Mouse (Mus musculus): ENCODE measurements around the gene Cldn9.

Gene Cldn9

GRCm38 (mm10) chr17:23680336-23680735 lies 3.5 kb downstream of the Cldn9 start:
- DNase-seq (ENCODE audit: low read depth, low spot score), result no peak

- DNase-seq (ENCODE audit: low read depth, low spot score), result no peak
Measured at GRCm38 (mm10) chr17:23679127-23679835, 4.5 kb downstream of the Cldn9 start, which contains the start of gene Cldn6. TSS of gene Cldn6 (plus strand) at chr17:23679249.

- no peak for DNase-seq (ENCODE audit: low read depth, low spot score)
Measured at GRCm38 (mm10) chr17:23677236-23677679, 6.6 kb downstream of the Cldn9 start, which contains the start of gene Tnfrsf12a. TSS of gene Tnfrsf12a (minus strand) at chr17:23677468.

GRCm38 (mm10) chr17:23676473-23677031 lies 7.3 kb downstream of the Cldn9 start:
- DNase-seq (ENCODE audit: low read depth, low spot score), result no peak

GRCm38 (mm10) chr17:23675564-23676281 lies 8.1 kb downstream of the Cldn9 start:
- DNase-seq (ENCODE audit: low read depth, low spot score), result no peak

DNA sequence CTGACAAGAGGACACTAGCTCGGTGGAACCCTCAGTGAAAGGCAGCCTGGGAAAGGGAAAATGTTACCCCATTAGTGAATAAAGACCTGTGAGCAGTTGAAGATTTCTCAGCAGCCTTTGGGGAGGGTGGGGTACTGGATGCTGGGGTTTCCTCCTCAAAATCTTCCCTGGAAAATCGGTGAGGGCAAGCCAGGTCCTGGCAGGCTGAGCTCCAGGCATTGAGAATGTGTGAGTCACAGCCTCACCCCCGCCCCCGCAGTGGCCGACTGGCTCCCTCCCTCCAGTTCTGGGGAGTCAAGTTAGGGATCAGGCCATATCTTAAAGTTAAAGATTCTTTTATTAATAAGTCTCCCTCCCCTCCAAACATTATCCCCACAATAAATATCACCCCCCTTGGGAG lies 8.7 kb downstream of the Cldn9 start:
- DNase-seq (ENCODE audit: low read depth, low spot score), result no peak

- no peak for DNase-seq (ENCODE audit: low read depth, low spot score)
Measured at GRCm38 (mm10) chr17:23674271-23674952, 9.4 kb downstream of the Cldn9 start.

GRCm38 (mm10) chr17:23673424-23674073 lies 10.3 kb downstream of the Cldn9 start, which contains the start of the genes Hcfc1r1 and Thoc6:
TSS of gene Hcfc1r1 (plus strand) at chr17:23673596.
TSS of gene Thoc6 (minus strand) at chr17:23673882.
- peak; percentile 99 for DNase-seq (ENCODE audit: low read depth, low spot score)

DNA sequence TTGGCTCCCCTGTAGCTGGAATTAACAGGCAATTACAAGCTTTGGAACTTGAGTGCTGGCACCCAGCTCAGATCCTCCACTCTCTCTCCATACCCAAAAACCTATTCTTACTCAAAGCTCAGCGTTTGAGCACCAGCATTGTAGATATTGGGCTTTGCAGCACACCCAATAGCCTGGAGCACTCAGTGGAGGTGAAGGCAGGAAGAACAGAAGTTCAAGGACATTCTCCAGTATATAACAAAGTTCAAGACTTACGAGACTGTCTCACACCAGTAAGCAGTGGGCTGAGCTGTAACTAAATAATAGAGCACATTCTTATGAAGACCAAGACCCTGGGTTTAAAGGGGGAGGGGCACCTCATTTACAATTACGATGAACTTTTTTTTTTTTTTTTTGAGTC lies 11.1 kb downstream of the Cldn9 start:
- DNase-seq (ENCODE audit: low read depth, low spot score), result no peak

DNA sequence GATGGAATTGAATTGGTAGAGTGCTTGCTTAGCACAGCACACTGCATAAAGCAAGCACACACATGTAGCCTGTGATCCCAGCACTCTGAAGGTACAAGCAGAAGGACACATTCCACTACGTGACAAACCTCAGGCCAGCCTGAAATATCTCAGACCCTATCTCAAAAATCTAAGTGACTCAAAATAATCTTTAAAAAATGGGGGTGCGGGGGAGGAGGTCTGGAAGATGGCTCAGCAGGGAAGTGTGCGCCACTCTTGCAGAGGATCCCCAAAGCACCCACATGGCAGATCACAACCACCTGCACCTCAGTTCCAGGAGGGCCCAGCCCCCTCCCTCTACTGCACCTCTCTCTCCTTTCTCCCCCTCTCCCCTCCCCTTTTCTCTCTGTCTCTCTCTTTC lies 12.3 kb downstream of the Cldn9 start:
- DNase-seq (ENCODE audit: low read depth, low spot score), result no peak

DNA sequence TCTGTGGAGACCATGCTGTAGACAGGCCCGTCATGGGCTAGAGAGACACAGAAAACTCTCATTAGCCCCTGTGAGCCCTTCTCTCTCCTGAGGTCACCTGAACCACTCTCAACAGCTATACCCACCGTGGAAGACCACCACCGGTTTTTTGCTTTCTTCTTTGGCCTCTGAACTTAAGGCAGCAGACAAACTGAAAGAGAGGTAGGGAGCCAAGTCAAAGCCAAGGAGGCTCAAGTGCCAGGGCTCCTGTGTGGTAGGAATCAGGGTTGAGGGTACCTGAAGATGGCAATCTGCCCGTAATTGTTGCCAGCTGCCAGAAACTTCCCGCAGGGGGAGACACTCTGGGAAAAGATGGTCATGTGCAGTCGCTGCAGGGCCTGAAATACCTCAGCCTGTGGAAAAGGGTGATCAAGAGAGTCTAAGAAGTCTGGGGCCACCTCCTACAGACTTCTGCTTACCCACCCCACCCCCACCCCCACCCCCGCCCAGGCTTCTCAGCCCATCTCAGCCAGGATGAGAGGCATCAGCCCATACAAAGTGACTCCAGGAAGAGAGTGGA lies 13.2 kb downstream of the Cldn9 start:
- no peak for DNase-seq (ENCODE audit: low read depth, low spot score)

- DNase-seq (ENCODE audit: low read depth, low spot score), result no peak
Measured at GRCm38 (mm10) chr17:23665511-23665910, 18.3 kb downstream of the Cldn9 start.

DNA sequence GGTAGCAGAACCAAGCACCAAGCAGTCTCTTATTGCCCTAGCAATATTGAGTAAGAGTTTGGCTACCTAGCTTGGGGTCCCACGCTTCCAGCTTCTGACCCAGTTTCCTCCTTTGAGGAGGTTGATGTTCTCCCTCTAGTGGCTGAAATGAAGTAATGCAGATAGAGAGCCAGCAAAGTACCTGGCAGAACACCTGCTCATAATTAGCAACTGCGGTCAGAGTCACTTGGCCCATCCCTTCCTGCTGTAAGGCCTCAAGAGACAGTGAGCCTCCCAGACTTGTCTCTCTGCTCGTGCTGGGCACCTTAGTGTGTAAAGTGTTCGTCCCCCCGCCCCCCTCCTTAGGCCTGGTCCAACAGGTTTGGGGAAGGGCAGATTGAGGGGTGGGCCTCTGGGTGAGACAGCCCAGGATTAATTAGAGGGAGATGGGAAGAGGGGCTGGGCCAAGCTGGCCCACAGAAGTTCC lies 19.2 kb downstream of the Cldn9 start:
- no peak for DNase-seq (ENCODE audit: low read depth, low spot score)

DNA sequence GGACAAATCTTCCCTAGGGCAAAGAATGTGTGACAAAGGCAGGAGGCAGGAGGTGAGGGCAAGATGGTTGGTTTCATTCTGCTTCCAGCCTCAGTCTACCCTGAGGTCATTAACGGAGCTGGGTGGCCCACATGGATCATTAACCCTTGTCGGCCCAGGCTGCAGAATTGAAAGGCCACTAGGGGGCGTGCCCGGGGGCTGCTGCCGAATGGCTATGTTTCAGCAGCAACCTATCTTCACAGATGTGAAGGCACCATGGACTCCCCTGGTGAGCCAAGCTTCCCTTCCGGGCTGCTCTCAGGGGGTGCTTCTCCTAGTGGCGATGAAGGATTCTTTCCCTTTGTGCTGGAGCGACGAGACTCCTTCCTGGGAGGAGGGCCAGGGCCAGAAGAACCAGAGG lies 22.3 kb downstream of the Cldn9 start:
- no peak for DNase-seq (ENCODE audit: low read depth, low spot score)

- DNase-seq (ENCODE audit: low read depth, low spot score), result no peak
Measured at GRCm38 (mm10) chr17:23660876-23661200, 23.0 kb downstream of the Cldn9 start.

- DNase-seq (ENCODE audit: low read depth, low spot score), result no peak
Measured at GRCm38 (mm10) chr17:23660117-23660875, 23.5 kb downstream of the Cldn9 start, which contains the start of gene Bicdl2. TSS of gene Bicdl2 (plus strand) at chr17:23660506.

DNA sequence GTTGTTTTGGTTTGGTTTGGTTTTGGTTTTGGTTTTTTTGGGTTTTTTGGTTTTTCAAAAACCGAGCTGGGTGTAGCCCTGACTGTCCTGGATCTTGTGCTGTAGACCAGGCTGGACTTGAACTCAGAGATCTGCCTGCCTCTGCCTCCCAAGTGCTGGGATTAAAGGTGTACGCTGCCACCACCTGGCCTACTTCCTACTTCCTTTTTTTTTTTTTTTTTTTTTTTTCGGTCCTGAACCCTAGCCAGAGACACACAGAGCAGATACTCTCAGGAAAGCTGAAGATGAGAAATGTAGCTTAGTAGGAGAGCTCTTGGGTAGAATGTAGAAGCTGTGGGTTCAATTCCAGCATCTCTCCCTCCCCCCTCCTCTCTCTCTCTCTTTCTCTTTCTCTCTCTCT lies 25.4 kb downstream of the Cldn9 start:
- DNase-seq (ENCODE audit: low read depth, low spot score), result no peak

DNA sequence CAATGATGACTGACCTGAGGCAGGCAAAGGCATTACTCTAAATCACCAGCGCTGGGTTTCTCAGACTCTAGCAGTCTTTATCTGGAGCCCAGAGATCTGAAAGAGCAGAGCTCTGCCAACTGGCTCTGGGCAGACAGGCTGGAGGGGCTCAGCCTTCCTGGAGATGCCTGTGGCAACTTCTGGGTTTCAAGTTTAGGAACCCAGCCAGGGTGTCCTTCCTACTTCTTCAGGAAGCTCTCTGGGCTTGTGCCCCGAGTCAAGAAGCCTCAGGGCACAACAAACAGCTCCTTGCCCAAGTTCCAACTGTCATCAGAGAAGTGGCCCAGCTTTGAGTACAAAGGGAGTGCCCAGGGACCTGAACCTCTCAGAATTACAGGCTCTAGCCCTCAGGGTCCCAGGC lies 29.4 kb downstream of the Cldn9 start:
- DNase-seq (ENCODE audit: low read depth, low spot score), result no peak

DNA sequence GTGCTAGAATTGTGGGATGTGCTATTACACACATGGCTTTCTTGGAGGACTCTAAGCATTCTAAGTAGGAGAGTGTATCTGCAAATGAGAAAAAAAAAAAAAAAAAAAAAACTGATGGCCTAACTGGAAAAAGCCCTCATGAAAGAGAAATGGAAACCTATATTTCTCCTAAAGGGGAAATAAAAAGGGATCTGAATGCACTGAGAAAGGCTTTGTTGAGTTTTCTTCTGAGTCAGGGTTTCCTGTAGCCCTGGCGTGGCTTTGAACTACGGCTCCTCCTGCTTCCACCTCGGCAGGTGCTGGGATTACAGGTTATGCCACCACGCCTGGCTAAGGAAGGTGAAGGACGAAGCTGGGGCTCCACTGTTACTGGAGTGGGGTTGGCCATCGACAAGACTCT lies 29.8 kb downstream of the Cldn9 start:
- no peak for DNase-seq (ENCODE audit: low read depth, low spot score)

- DNase-seq (ENCODE audit: low read depth, low spot score), result no peak
Measured at GRCm38 (mm10) chr17:23653324-23653723, 30.5 kb downstream of the Cldn9 start.

All from telencephalon, adult 2 months (tissue).